Mouse (Mus musculus) layer of hippocampus, adult 9-10 months (tissue): ENCODE data around the gene Gm11595.
"Not testable (repeated sequence)": the region's sequence is repeated elsewhere in the genome, so short reads cannot be mapped to it uniquely, and the experiment has no call there.

Source experiments
- DNase-seq: peaks from one replicate; pipeline ENCODE4 v3.0.0; 2022; ENCODE audit warnings: low spot score

Gene Gm11595

DNA sequence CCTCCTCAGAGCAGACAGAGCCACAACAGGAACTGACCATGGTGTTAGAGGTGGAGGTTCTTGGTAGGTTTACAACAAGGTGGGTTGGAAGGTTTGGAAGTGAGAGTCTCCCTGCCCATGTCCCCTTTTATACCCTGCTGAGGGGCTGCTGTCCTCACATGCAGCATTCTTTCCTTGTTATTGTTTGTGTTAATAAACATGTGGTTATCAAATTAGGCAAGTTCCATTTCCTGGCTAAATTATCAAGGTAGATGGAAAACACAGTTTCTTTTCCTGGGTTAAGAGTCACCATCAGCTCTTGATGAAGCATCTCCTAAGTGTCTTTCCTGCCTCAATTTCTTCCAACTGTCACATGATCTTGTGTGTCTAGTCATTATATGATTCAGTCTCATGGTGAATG is at the start of gene Gm11595:
Gene Gm11595 (minus strand): TSS at position 101 of the 400 bp plus-strand sequence.
- not testable (repeated sequence) for DNase-seq

DNA sequence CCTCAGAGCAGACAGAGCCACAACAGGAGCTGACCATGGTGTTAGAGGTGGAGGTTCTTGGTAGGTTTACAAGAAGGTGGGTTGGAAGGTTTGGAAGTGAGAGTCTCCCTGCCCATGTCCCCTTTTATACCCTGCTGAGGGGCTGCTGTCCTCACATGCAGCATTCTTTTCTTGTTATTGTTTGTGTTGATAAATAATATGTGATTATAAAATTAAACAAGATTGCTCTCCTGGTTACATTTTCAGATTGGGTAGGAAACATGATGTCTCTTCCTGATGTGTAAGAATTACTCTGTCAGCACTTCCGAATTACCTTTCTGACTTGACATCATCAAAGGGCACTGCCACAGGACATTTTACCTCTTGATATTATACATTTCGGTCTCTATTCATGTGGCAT is 42.9 kb upstream of the Gm11595 start, which contains the start of gene Gm11564:
Gene Gm11564 (minus strand): TSS at position 101 of the 400 bp plus-strand sequence.
- DNase-seq: not testable (repeated sequence)

DNA sequence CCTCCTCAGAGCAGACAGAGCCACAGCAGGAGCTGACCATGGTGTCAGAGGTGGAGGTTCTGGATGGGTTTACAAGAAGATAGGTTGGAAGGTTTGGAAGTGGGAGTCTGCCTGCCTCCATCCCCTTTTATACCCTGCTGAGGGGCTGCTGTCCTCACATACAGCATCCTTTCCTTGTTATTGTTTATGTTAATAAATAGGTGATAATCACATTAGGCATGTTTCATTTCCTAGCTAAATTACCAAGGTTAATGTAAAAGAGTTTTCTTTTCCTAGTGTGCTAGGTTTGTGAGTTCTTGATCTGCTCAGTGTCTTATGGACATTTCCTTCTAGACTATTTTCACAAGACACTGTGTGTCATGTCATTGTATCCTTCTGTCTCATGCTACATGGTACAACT is 37.1 kb upstream of the Gm11595 start, which contains the start of gene Krtap4-13:
Gene Krtap4-13 (minus strand): TSS at position 101 of the 400 bp plus-strand sequence.
- DNase-seq: not testable (repeated sequence)

DNA sequence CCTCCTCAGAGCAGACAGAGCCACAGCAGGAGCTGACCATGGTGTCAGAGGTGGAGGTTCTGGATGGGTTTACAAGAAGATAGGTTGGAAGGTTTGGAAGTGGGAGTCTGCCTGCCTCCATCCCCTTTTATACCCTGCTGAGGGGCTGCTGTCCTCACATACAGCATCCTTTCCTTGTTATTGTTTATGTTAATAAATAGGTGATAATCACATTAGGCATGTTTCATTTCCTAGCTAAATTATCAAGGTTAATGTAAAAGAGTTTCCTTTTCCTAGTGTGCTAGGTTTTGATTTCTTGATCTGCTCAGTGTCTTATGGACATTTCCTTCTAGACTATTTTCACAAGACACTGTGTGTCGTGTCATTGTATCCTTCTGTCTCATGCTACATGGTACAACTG is 31.6 kb upstream of the Gm11595 start, which contains the start of gene Gm11554:
Gene Gm11554 (minus strand): TSS at position 101 of the 400 bp plus-strand sequence.
- DNase-seq: not testable (repeated sequence)

DNA sequence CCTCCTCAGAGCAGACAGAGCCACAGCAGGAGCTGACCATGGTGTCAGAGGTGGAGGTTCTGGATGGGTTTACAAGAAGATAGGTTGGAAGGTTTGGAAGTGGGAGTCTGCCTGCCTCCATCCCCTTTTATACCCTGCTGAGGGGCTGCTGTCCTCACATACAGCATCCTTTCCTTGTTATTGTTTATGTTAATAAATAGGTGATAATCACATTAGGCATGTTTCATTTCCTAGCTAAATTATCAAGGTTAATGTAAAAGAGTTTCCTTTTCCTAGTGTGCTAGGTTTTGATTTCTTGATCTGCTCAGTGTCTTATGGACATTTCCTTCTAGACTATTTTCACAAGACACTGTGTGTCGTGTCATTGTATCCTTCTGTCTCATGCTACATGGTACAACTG is 26.1 kb upstream of the Gm11595 start, which contains the start of gene Gm11569:
Gene Gm11569 (minus strand): TSS at position 101 of the 400 bp plus-strand sequence.
- not testable (repeated sequence) for DNase-seq

DNA sequence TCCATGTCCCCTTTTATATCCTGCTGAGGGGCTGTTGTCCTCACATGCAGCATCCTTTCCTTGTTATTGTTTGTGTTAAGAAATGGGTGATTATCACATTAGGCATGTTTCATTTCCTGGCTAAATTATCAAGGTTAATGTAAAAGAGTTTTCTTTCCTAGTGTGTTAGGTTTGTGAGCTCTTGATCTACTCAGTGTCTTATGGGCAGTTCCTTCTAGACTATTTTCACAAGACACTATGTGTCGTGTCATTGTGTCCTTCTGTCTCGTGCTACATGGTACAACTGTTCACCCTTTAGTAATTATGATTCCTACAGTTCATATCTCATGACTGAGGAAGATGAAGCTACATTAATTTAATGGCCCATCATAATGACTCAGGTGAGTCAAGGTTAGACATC is 20.7 kb upstream of the Gm11595 start, which contains the start of gene Gm11596:
Gene Gm11596 (minus strand): TSS at position 101 of the 400 bp plus-strand sequence.
- DNase-seq: no peak

DNA sequence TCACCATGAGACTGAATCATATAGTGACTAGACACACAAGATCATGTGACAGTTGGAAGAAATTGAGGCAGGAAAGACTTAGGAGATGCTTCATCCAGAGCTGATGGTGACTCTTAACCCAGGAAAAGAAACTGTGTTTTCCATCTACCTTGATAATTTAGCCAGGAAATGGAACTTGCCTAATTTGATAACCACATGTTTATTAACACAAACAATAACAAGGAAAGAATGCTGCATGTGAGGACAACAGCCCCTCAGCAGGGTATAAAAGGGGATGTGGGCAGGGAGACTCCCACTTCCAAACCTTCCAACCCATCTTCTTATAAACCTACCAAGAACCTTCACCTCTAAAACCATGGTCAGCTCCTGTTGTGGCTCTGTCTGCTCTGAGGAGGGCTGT is 12.2 kb upstream of the Gm11595 start, which contains the start of gene Krtap4-9:
Gene Krtap4-9 (plus strand): TSS at position 301 of the 400 bp plus-strand sequence.
- not testable (repeated sequence) for DNase-seq

DNA sequence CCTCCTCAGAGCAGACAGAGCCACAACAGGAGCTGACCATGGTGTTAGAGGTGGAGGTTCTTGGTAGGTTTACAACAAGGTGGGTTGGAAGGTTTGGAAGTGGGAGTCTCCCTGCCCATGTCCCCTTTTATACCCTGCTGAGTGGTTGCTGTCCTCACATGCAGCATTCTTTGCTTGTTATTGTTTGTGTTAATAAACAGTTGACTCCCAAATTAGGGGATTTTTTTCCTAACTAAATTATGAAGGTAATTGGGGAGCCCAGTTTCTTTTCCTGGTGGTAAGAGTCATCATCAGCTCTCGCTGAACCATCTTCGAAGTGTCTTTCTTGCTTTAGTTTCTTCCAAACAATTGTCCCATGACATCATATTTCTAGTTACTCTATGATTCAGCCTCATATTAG is 7.9 kb upstream of the Gm11595 start, which contains the start of gene Krtap4-8:
Gene Krtap4-8 (minus strand): TSS at position 101 of the 400 bp plus-strand sequence.
- DNase-seq: no peak

DNA sequence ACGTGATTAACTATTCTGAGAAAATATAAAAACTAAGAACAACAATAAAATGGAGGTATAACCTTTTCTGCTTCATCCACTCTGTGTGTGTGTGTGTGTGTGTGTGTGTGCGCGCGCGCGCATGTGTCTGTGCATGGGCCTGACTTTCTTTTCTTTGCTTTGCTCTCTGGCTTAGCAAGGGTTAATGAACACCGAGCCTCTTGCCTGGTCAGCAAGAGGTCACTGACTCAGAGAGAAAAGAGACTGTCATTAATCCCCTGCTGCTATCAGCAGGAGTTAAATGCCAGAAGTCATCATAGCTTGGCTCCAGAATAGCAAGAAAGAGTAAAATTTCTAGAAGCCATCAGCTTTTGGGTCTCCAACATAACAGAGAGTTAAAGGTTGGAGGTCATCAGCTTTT is 5.7 kb upstream of the Gm11595 start:
- DNase-seq: no peak

DNA sequence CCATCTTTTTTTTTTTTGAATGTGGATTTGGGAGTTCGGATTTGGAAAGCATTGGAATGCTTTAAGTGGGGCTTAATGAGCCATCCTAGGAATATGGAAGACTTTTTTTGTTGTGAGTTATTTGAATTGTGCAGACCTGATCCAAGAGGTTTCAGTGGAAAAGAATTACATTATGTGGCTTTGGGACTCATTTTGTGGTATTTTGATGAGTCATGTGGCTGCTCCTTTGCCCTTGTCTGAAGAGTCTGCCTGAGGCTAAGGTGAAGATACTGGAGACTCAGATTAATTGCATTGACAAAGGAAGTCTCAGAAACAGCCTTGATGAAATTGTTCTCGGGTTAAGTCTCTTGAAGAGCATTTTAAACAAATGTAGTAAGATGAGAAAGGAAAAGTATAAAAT is 4.3 kb downstream of the Gm11595 start:
- DNase-seq: no peak

DNA sequence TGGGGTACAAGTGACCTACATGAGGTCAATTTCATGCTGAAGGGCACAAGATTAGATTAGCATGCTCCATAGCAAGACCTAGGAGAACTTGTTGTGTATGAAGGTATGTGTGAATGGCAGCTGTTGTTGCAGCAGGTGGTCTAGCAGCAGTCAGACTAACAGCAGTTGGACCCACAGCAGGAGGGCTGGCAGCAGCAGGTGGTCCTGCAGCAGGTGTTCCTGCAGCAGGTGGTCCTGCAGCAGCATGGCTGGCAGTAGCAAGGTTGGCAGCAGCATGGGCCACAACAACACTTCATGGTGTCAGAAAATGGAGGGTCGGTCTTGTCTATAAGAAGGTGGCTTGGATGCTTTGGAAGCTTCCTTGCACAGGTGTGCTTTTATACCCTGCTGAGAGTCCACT is 13.8 kb downstream of the Gm11595 start:
- no peak for DNase-seq

DNA sequence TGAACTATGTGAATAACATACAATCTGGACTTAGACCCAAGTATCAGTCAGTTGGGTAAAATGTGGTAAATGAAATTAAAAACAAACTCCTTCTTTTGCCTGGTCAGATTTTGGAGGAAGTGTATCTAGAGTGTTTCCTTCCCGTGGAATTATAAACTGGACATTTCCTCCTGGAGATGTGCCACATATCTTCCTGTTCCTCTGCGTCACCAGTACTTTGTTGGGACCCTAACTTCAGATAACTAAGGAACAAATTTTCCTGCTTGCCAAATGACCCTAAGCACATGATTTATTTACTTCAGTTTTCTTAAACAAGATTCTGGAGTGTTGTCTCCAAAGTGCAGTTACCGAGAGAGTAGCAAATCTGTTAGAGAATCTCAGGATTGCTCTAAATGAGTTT is 28.7 kb downstream of the Gm11595 start:
- no peak for DNase-seq

DNA sequence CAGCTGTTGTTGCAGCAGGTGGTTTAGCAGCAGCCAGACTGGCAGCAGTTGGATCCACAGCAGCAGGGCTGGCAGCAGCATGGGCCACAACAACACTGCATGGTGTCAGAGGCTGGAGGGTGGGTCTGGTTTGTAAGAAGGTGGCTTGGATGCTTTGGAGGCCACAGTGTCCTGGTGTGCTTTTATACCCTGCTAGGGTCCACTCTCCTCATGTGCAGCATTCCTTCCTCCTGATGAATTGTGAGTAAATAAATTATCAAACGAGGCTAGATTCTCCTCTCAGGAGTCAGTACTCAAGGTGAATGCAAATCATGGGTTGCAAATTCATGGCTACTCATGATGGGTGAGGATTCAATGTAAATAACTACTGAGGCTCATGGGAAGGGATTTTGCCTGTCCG is 38.5 kb downstream of the Gm11595 start, which contains the start of gene Gm14180:
Gene Gm14180 (minus strand): TSS at position 101 of the 400 bp plus-strand sequence.
- DNase-seq: no peak

DNA sequence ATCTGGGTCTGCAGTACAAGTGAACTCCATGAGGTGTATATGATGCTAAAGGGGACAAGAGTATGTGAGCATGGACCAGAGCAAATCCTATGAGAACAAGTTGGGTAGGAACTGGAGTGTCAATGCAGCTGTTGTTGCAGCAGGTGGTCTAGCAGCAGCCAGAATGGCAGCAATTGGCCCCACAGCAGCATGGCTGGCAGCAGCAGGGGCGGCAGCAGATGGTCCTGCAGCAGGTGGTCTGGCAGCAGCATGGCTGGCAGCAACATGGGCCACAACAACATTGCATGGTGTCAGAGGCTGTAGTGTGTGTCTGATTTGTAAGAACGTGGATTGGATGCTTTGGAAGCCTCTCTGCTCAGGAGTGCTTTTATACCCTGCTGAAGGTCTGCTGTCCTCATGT is 48.7 kb downstream of the Gm11595 start:
- no peak for DNase-seq
